9 mouse cellular contexts compared by ENCODE assay signal in the genomic region with DNA sequence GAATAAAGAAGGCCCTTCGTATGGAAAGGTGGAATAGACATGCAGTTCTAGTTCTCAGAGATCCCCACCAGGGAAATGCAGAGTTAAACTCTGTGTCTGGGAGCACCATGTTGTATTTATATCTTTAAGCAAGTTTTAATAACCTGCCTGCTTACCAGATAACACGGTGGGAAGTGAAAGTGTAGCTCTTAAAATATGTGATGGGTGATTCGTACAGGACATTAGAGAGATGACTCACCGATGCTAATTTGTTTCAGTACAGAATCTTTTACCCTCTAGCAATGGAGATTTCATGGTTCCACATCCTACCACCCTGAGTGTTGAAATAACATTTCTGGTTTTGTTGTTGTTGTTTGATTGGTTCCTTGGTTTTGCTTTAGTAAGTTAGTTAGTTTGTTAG. TPM values are rescaled to one million over a fixed set of nuclear protein-coding genes. Genes with fewer than 3 reads are reported as not detected.
DNase-seq lines count a peak whose midpoint lies in the region; ATAC-seq lines count a peak whose summit lies in the region.
"Had no signal": no experiment of that assay in that cellular context is flagged by ENCODE, and none has a peak within 500 bp of the region (broad histone marks: within the 10 kb centered on the region; RNA-seq: fewer than 3 reads in every experiment).

No protein-coding gene starts in this region.

- peak overlapping the region; percentile 92 for H3K4me2 ChIP-seq in liver, embryonic 11.5 days
- peak overlapping the region; percentile 86 for H3K4me2 ChIP-seq in forebrain, embryonic 13.5 days
- peak overlapping the region; percentile 71 for H3K4me2 ChIP-seq in limb, embryonic 13.5 days (replicated peaks)

- no peak overlapping the region for H3K4me3 ChIP-seq in liver, embryonic 11.5 days (ENCODE audit: low read depth, low read length)
- peak overlapping the region; percentile 99 for H3K4me3 ChIP-seq in forebrain, embryonic 13.5 days
- H3K4me3 ChIP-seq in limb, embryonic 13.5 days: peak overlapping the region; percentile 98

- no peaks in the 10 kb centered on the region for H3K9me3 ChIP-seq in liver, embryonic 11.5 days (ENCODE audit: control insufficient read depth, low read length)
- no peaks in the 10 kb centered on the region for H3K9me3 ChIP-seq in forebrain, embryonic 13.5 days (replicated peaks)
- H3K9me3 ChIP-seq in limb, embryonic 13.5 days: no peaks in the 10 kb centered on the region

- peaks cover 21% of the 10 kb centered on the region for H3K4me1 ChIP-seq in liver, embryonic 11.5 days (replicated peaks; ENCODE audit: control insufficient read depth, insufficient read depth, low read length)
- peaks cover 64% of the 10 kb centered on the region for H3K4me1 ChIP-seq in forebrain, embryonic 13.5 days
- peaks cover 42% of the 10 kb centered on the region for H3K4me1 ChIP-seq in limb, embryonic 13.5 days

- peaks cover 4% of the 10 kb centered on the region for H3K36me3 ChIP-seq in liver, embryonic 11.5 days (ENCODE audit: control insufficient read depth, insufficient read depth, low read length)
- H3K36me3 ChIP-seq in forebrain, embryonic 13.5 days (ENCODE audit: poor library complexity, severe bottlenecking): peaks cover 24% of the 10 kb centered on the region
- peaks cover 21% of the 10 kb centered on the region for H3K36me3 ChIP-seq in limb, embryonic 13.5 days
- peaks cover 8% of the 10 kb centered on the region for H3K36me3 ChIP-seq in splenic B cell, adult 2 months (ENCODE audit: control insufficient read depth, insufficient read depth, low read length, poor library complexity, severe bottlenecking)

- ATAC-seq in liver, embryonic 11.5 days (replicated peaks; ENCODE audit: low FRiP score): no peak
- no peak for ATAC-seq in forebrain, embryonic 13.5 days
- ATAC-seq in limb, embryonic 13.5 days (ENCODE audit: low FRiP score, low read depth): no peak

- H3K27me3 ChIP-seq in liver, embryonic 11.5 days (replicated peaks; ENCODE audit: control insufficient read depth, insufficient read depth, low read length): no peaks in the 10 kb centered on the region
- H3K27me3 ChIP-seq in forebrain, embryonic 13.5 days: no peaks in the 10 kb centered on the region
- H3K27me3 ChIP-seq in limb, embryonic 13.5 days: no peaks in the 10 kb centered on the region
- H3K27me3 ChIP-seq in splenic B cell, adult 2 months (ENCODE audit: control insufficient read depth, insufficient read depth, low read length, poor library complexity, severe bottlenecking): no peaks in the 10 kb centered on the region

- DNase-seq in liver, embryonic 11.5 days (ENCODE audit: low spot score): no peak
- DNase-seq in liver: no peak
- peak; percentile 55 for DNase-seq in splenic B cell, adult 2 months (ENCODE audit: low read depth, low spot score)
- no peak for DNase-seq in spleen, postnatal 10 days (ENCODE audit: low spot score in 2 of 2)
- no peak for DNase-seq in cerebellum, adult 18-20 months
- no peak for DNase-seq in retina, postnatal 1 day
- DNase-seq: kidney, adult 9 months had no signal

- no peak overlapping the region for H3K27ac ChIP-seq in liver, embryonic 11.5 days (ENCODE audit: low read depth, low read length)
- no peak overlapping the region for H3K27ac ChIP-seq in forebrain, embryonic 13.5 days
- no peak overlapping the region for H3K27ac ChIP-seq in limb, embryonic 13.5 days

- 46% methylated on average over 4 of the region's 4 CpGs for WGBS in liver, embryonic 11.5 days
- 30% methylated on average over 4 of the region's 4 CpGs for WGBS in forebrain, embryonic 13.5 days
- WGBS in limb, embryonic 13.5 days: 38% methylated on average over 4 of the region's 4 CpGs

- no peak overlapping the region for H3K9ac ChIP-seq in liver, embryonic 11.5 days (ENCODE audit: low read depth, low read length)
- H3K9ac ChIP-seq in forebrain, embryonic 13.5 days: peak overlapping the region; percentile 100
- H3K9ac ChIP-seq in limb, embryonic 13.5 days: peak overlapping the region; percentile 98

RNA-seq across cellular contexts. Expression of a gene that starts 2.3 kb away (rescaled TPM):
- polyA plus RNA-seq in liver, embryonic 11.5 days (2014; fragmentation: Nextera tagmentation; extraction: Ambion mirVana): 21.7 and 24.0 TPM in 2 replicates
- 65.6 and 72.7 TPM in 2 replicates for polyA plus RNA-seq in forebrain, embryonic 13.5 days (2015; fragmentation: Nextera tagmentation; extraction: Ambion mirVana)
- 46.8 and 48.9 TPM in 2 replicates for polyA plus RNA-seq in limb, embryonic 13.5 days (2015; fragmentation: Nextera tagmentation; extraction: Ambion mirVana)

RNA-seq across cellular contexts. Expression of a gene that starts 23.2 kb away (rescaled TPM):
- 323 and 337 TPM in 2 replicates for polyA plus RNA-seq in liver, embryonic 11.5 days (2014; fragmentation: Nextera tagmentation; extraction: Ambion mirVana)
- 393 and 402 TPM in 2 replicates for polyA plus RNA-seq in forebrain, embryonic 13.5 days (2015; fragmentation: Nextera tagmentation; extraction: Ambion mirVana)
- 340 and 357 TPM in 2 replicates for polyA plus RNA-seq in limb, embryonic 13.5 days (2015; fragmentation: Nextera tagmentation; extraction: Ambion mirVana)

RNA-seq across cellular contexts. Expression of a gene that starts 27.5 kb away (rescaled TPM):
- 5.3 and 6.9 TPM in 2 replicates for polyA plus RNA-seq in liver, embryonic 11.5 days (2014; fragmentation: Nextera tagmentation; extraction: Ambion mirVana)
- 32.8 and 37.4 TPM in 2 replicates for polyA plus RNA-seq in forebrain, embryonic 13.5 days (2015; fragmentation: Nextera tagmentation; extraction: Ambion mirVana)
- 37.2 and 37.7 TPM in 2 replicates for polyA plus RNA-seq in limb, embryonic 13.5 days (2015; fragmentation: Nextera tagmentation; extraction: Ambion mirVana)
